Mouse (Mus musculus): Measurements from ENCODE around the gene Brf1.

DNA sequence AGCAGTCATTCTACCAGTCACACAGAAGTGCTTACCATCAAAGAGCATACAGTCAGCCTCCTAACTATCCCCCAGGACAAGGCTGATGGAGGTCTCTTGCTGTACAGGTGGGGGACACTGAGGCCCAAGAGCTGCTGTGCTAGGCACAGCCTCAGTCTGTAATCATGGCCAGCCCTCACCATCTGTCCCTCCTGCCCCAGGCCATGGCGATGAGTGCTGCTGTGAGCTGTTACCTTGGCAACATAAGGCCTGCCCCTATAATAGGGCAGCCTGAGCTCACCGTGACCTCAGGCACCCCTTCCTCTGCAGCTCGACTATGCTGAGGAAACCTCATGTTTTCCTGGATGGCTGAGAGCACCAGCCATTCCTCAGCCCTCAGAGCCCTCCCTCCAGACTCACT is 78.0 kb downstream of the Brf1 start:
- TF ChIP-seq POLR2A (IDR thresholded peaks at IDR 0.05; ENCODE audit: control insufficient read depth, low read depth, low read length) (no peak), CTCF (IDR thresholded peaks at IDR 0.05; ENCODE audit: control insufficient read depth, insufficient read depth, insufficient replicate concordance, low read depth, low read length) (no peak)
